Comparison of ENCODE assay signal across 12 mouse cellular contexts in the genomic region with DNA sequence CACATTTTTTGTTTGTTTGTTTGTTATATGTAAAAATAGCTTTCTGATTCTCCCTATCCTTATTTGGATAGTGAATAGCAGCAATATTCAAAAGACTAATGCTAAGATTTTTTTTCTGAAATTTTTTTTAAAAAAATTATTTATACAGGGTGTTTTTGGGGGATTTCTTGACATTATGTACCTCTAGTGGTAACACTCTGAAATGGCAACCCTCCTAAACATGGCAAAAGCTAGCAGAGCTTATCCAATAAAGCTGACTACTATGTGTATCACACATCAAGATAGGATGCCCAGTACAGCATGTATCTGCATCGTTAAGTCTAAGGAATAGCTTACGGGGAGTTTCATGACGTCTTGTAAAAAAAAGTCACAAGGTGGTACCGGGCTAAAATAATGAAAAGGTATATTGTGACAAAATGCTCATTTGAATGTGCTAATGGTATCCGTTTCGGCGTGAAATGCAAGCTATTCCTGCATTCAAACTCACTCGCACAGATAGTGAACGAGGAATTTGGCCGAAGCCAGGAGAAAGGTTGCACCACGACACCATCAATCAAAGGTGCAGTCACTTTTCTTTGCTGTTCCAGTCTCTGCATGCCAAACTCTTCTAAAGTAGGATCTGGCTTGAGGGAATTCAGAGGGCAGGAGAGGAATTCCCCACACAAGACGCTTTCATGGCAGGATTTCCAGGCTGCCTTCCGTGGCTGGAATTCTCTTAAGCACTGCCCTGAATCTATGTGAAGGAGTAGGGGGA. TPM values are rescaled to one million over a fixed set of nuclear protein-coding genes. Genes with fewer than 3 reads are reported as not detected.
DNase-seq lines count a peak whose midpoint lies in the region; ATAC-seq and TF ChIP-seq lines count a peak whose summit lies in the region.
"Had no signal": no experiment of that assay in that cellular context is flagged by ENCODE, and none has a peak within 500 bp of the region (broad histone marks: within the 10 kb centered on the region; RNA-seq: fewer than 3 reads in every experiment).

No protein-coding gene starts in this region.

- peaks cover 62% of the 10 kb centered on the region for H3K27me3 ChIP-seq in embryonic facial prominence, embryonic 13.5 days
- H3K27me3 ChIP-seq in hindbrain, embryonic 12.5 days, result peaks cover 38% of the 10 kb centered on the region
- peaks cover 11% of the 10 kb centered on the region; the same call in 1 of the 2 replicates for H3K27me3 ChIP-seq in neural tube, embryonic 12.5 days (replicated peaks)

- H3K36me3 ChIP-seq in embryonic facial prominence, embryonic 13.5 days, result no peaks in the 10 kb centered on the region
- no peaks in the 10 kb centered on the region for H3K36me3 ChIP-seq in hindbrain, embryonic 12.5 days
- no peaks in the 10 kb centered on the region for H3K36me3 ChIP-seq in neural tube, embryonic 12.5 days
- H3K36me3 ChIP-seq: heart, embryonic 12.5 days; intestine, embryonic 15.5 days had no signal

- H3K9me3 ChIP-seq in embryonic facial prominence, embryonic 13.5 days, result no peaks in the 10 kb centered on the region
- H3K9me3 ChIP-seq in hindbrain, embryonic 12.5 days (replicated peaks), result no peaks in the 10 kb centered on the region
- H3K9me3 ChIP-seq in neural tube, embryonic 12.5 days, result no peaks in the 10 kb centered on the region
- H3K9me3 ChIP-seq: heart, embryonic 12.5 days; intestine, embryonic 15.5 days had no signal

- no peak overlapping the region for H3K27ac ChIP-seq in left cerebral cortex, adult 2 months
- no peak overlapping the region for H3K27ac ChIP-seq in embryonic facial prominence, embryonic 13.5 days
- no peak overlapping the region for H3K27ac ChIP-seq in hindbrain, embryonic 12.5 days
- no peak overlapping the region for H3K27ac ChIP-seq in neural tube, embryonic 12.5 days
- H3K27ac ChIP-seq: intestine, embryonic 15.5 days had no signal

- WGBS in embryonic facial prominence, embryonic 13.5 days, result 47% methylated on average over 13 of the region's 13 CpGs
- WGBS in hindbrain, embryonic 12.5 days, result 29% methylated on average over 13 of the region's 13 CpGs
- WGBS in neural tube, embryonic 12.5 days, result 33% methylated on average over 13 of the region's 13 CpGs

- peak overlapping the region; percentile 54 for H3K4me3 ChIP-seq in left cerebral cortex, adult 2 months
- no peak overlapping the region for H3K4me3 ChIP-seq in embryonic facial prominence, embryonic 13.5 days
- peak overlapping the region; percentile 61 for H3K4me3 ChIP-seq in hindbrain, embryonic 12.5 days
- H3K4me3 ChIP-seq in neural tube, embryonic 12.5 days, result peak overlapping the region; percentile 69
- H3K4me3 ChIP-seq: myocyte had no signal

- H3K9ac ChIP-seq in embryonic facial prominence, embryonic 13.5 days, result no peak overlapping the region
- no peak overlapping the region for H3K9ac ChIP-seq in hindbrain, embryonic 12.5 days
- H3K9ac ChIP-seq in neural tube, embryonic 12.5 days, result peak overlapping the region; percentile 73; the same call in 1 of the 2 replicates
- H3K9ac ChIP-seq: intestine, embryonic 15.5 days had no signal

- DNase-seq in left cerebral cortex, adult 2 months (ENCODE audit: extremely low spot score in 1 of 2, low spot score in 2 of 2), result no peak
- DNase-seq in left cerebral cortex, postnatal 10 days (ENCODE audit: extremely low spot score in 1 of 2, low spot score in 2 of 2), result no peak
- no peak for DNase-seq in gastrocnemius, adult 8-10 months (ENCODE audit: low spot score in 2 of 2)
- DNase-seq in thymus, postnatal 36 days, result no peak
- DNase-seq: thymus, adult 18-20 months had no signal

- peak; percentile 43 for TF ChIP-seq CTCF in left cerebral cortex, adult 2 months (IDR thresholded peaks at IDR 0.05)

- peaks cover 15% of the 10 kb centered on the region for H3K4me1 ChIP-seq in embryonic facial prominence, embryonic 13.5 days
- 0 out of 2 replicates have a peak, but pooled peaks cover 13% of the 10 kb centered on the region for H3K4me1 ChIP-seq in hindbrain, embryonic 12.5 days
- H3K4me1 ChIP-seq in neural tube, embryonic 12.5 days, result peaks cover 14% of the 10 kb centered on the region

- ATAC-seq in embryonic facial prominence, embryonic 13.5 days (ENCODE audit: insufficient number of reproducible peaks, insufficient read depth, low FRiP score, low TSS enrichment, low read depth), result no peak
- no peak for ATAC-seq in hindbrain, embryonic 12.5 days (ENCODE audit: low FRiP score)
- no peak for ATAC-seq in neural tube, embryonic 12.5 days (ENCODE audit: low FRiP score, low read depth)
- ATAC-seq: activated CD4-positive, CD25-positive, alpha-beta regulatory T cell, adult 4 months had no signal

- H3K4me2 ChIP-seq in embryonic facial prominence, embryonic 13.5 days, result peak overlapping the region; percentile 99
- H3K4me2 ChIP-seq in hindbrain, embryonic 12.5 days (replicated peaks), result peak overlapping the region; percentile 100
- H3K4me2 ChIP-seq in neural tube, embryonic 12.5 days (replicated peaks), result peak overlapping the region; percentile 99

- intact Hi-C loops in left cerebral cortex, adult 2 months (cut with DNase I), result no loop called here
- intact Hi-C loops in left cerebral cortex, postnatal 10 days (cut with DNase I), result loop anchor here (5.0 to 10.0 kb wide), 3 partner anchors 199 to 794 kb away; no protein-coding TSS in a partner anchor

RNA-seq across cellular contexts. Expression of a gene that starts 1.2 kb away (rescaled TPM):
- total RNA-seq in left cerebral cortex, adult 2 months (2021), result 10 to 100 TPM; 12.8 TPM
- 10 to 100 TPM; 18.7 to 23.4 TPM for total RNA-seq in left cerebral cortex, postnatal 10 days (2021)
- 1.4 and 2.1 TPM in 2 replicates for polyA plus RNA-seq in embryonic facial prominence, embryonic 13.5 days (2015; fragmentation: Nextera tagmentation; extraction: Ambion mirVana)
- 5.8 and 10.6 TPM in 2 replicates for polyA plus RNA-seq in hindbrain, embryonic 12.5 days (2016; fragmentation: Nextera tagmentation; extraction: Ambion mirVana)
- polyA plus RNA-seq in neural tube, embryonic 12.5 days (2016; fragmentation: Nextera tagmentation; extraction: Ambion mirVana), result 13.5 and 14.1 TPM in 2 replicates
- total RNA-seq in gastrocnemius, adult 8-10 months (2022), result not detected
- polyA plus RNA-seq: activated CD4-positive, CD25-positive, alpha-beta regulatory T cell, adult 4 months; myocyte had no signal

Comparison
In these comparisons a context has a peak if more than half of its experiments do, and no peak if none do; other contexts are left out.
1. RNA of a gene that starts 1.2 kb away (total RNA-seq): 18.7 to 23.4 TPM in left cerebral cortex, postnatal 10 days and 12.8 TPM in left cerebral cortex, adult 2 months; not detected in gastrocnemius, adult 8-10 months; every median in the first group is over 10 times any median in the second.
2. Peak in every context shown above with its lines, with median percentiles within 50 percentile points of each other: H3K4me2 ChIP-seq.